Mouse (Mus musculus) forebrain, embryonic 14.5 days (tissue): ENCODE data around the gene Olfr160. TPM values are rescaled to one million over a fixed set of nuclear protein-coding genes. Genes with fewer than 3 reads are reported as not detected.

Source experiments
- ATAC-seq: fragments of 200-750 bp; cut with Nextera tagmentation; 2 replicates; pipeline ENCODE4 v1.8.0; 2017; ENCODE audit warnings: mild to moderate bottlenecking, moderate library complexity
- DNase-seq: peaks from one replicate; pipeline ENCODE4 v3.0.0-alpha.2; 2015; ENCODE audit warnings: low spot score
- H3K27ac ChIP-seq: fragments of 300-500 bp; sonication (generic); 2 replicates; pipeline ENCODE4 v1.5.1; 2014; ENCODE audit warnings: low read depth, mild to moderate bottlenecking, control low read depth, low read length, moderate library complexity
- H3K27me3 ChIP-seq: fragments of 300-500 bp; sonication (generic); replicated peaks from 2 replicates; pipeline ENCODE4 v1.6.1; 2014; ENCODE audit warnings: low read length, control low read depth, mixed read lengths; ENCODE audit not compliant: control insufficient read depth, insufficient read depth
- H3K36me3 ChIP-seq: fragments of 300-500 bp; sonication (generic); 2 replicates; pipeline ENCODE4 v1.6.1; 2014; ENCODE audit warnings: low read length, control low read depth; ENCODE audit not compliant: control insufficient read depth, insufficient read depth
- H3K4me1 ChIP-seq: fragments of 300-500 bp; sonication (generic); 2 replicates; pipeline ENCODE4 v1.6.1; 2014; ENCODE audit warnings: antibody characterized with exemption, low read length, control low read depth; ENCODE audit not compliant: control insufficient read depth, insufficient read depth
- H3K4me2 ChIP-seq: fragments of 300-500 bp; sonication (generic); 2 replicates; pipeline ENCODE4 v1.6.1; 2014; ENCODE audit warnings: mild to moderate bottlenecking, control low read depth, low read length
- H3K4me3 ChIP-seq: fragments of 300-500 bp; sonication (generic); 2 replicates; pipeline ENCODE4 v1.5.1; 2014; ENCODE audit warnings: low read depth, low read length, control low read depth
- H3K9ac ChIP-seq: fragments of 300-500 bp; sonication (generic); 2 replicates; pipeline ENCODE4 v1.6.1; 2014; ENCODE audit warnings: mild to moderate bottlenecking, low read length, control low read depth, moderate library complexity
- H3K9me3 ChIP-seq: fragments of 300-500 bp; sonication (generic); replicated peaks from 2 replicates; pipeline ENCODE4 v1.6.1; 2016; ENCODE audit warnings: low read length, control low read depth, mixed read lengths; ENCODE audit not compliant: control insufficient read depth
- whole genome bisulfite sequencing: fragments of 180-500 bp; shearing (Covaris S2); extraction: QIAGEN DNeasy Blood & Tissue Kit; methylation state at CpG from one replicate; pipeline ENCODE4 v1.1.7; 2014; 5-methylcytosine and 5-hydroxymethylcytosine counted together
- polyA plus RNA-seq: library from polyadenylated mRNA; unstranded; fragments of >200 nt; fragmentation: Nextera tagmentation; extraction: Ambion mirVana; gene quantifications from 2 replicates; pipeline ENCODE4 v1.2.1, GENCODE M21; 2014

Olfr160 gene
- polyA plus RNA-seq, 1 experiment from 2014 or later = not detected

- Histone ChIP-seq H3K4me3 (no peak overlapping the region), H3K36me3 (no peaks in the 10 kb centered on the region), H3K27ac (no peak overlapping the region), H3K9me3 (no peaks in the 10 kb centered on the region), H3K27me3 (no peaks in the 10 kb centered on the region), H3K4me1 (no peaks in the 10 kb centered on the region), H3K9ac (no peak overlapping the region), H3K4me2 (no peak overlapping the region)
- DNase-seq (no peak), ATAC-seq (no peak)
- 69% methylated on average over 1 of the region's 1 CpGs for WGBS
Measured at GRCm38 (mm10) chr9:37663210-37663609, 52.8 kb downstream of the Olfr160 start.

- no peak overlapping the region for H3K4me2 ChIP-seq
- DNase-seq (no peak), ATAC-seq (no peak)
- peaks cover 5% of the 10 kb centered on the region for H3K4me1 ChIP-seq
- H3K4me3 ChIP-seq = no peak overlapping the region
- 89% methylated on average over 6 of the region's 6 CpGs for WGBS
- peaks cover 4% of the 10 kb centered on the region for H3K36me3 ChIP-seq
- H3K9me3 ChIP-seq = no peaks in the 10 kb centered on the region
- no peak overlapping the region for H3K9ac ChIP-seq
- H3K27ac ChIP-seq = no peak overlapping the region
- no peaks in the 10 kb centered on the region for H3K27me3 ChIP-seq
Measured at GRCm38 (mm10) chr9:37659413-37659812, 56.6 kb downstream of the Olfr160 start.

Other genes with a start within 250 kb of the Olfr160 start
- gene Msantd2, start 226.9 kb downstream of the Olfr160 start, polyA plus RNA-seq = 29.2 and 33.6 TPM in 2 replicates
- gene Esam, start 188.2 kb downstream of the Olfr160 start, polyA plus RNA-seq = 32.9 and 44.0 TPM in 2 replicates
- gene Vsig2, start 177.0 kb downstream of the Olfr160 start, polyA plus RNA-seq = 0.82 TPM in 1 of 2 replicates, not detected in the other
- 7.4 and 14.8 TPM in 2 replicates for gene Nrgn, start 163.3 kb downstream of the Olfr160 start, polyA plus RNA-seq
- 8.5 and 10.5 TPM in 2 replicates for gene Siae, start 160.6 kb downstream of the Olfr160 start, polyA plus RNA-seq
- 11.0 and 12.6 TPM in 2 replicates for gene Spa17, start 102.5 kb downstream of the Olfr160 start, polyA plus RNA-seq
- 97.4 and 98.2 TPM in 2 replicates for gene Tbrg1, start 58.9 kb downstream of the Olfr160 start, polyA plus RNA-seq
- gene Panx3, start 47.0 kb downstream of the Olfr160 start, polyA plus RNA-seq = not detected in 2 replicates
- not detected in 2 replicates for gene Olfr874, start 28.9 kb upstream of the Olfr160 start, polyA plus RNA-seq
- not detected in 2 replicates for gene Olfr875, start 55.6 kb upstream of the Olfr160 start, polyA plus RNA-seq
- gene Olfr876, start 86.8 kb upstream of the Olfr160 start, polyA plus RNA-seq = not detected in 2 replicates
- gene Olfr877, start 138.0 kb upstream of the Olfr160 start, polyA plus RNA-seq = not detected in 2 replicates
- gene Olfr145, start 180.5 kb upstream of the Olfr160 start, polyA plus RNA-seq = not detected in 2 replicates
- gene Olfr878, start 201.6 kb upstream of the Olfr160 start, polyA plus RNA-seq = not detected in 2 replicates